In genomic region chr11:18102841-18103240, GRCm38 (mm10) we compare ENCODE assay signal across 12 mouse cellular contexts.
"Had no signal": no experiment of that assay in that cellular context is flagged by ENCODE, and none has a peak within 500 bp of the region (broad histone marks: within the 10 kb centered on the region; RNA-seq: fewer than 3 reads in every experiment).

No protein-coding gene starts in this region.

- DNase-seq: liver, postnatal 0 days; lung, adult 2 months; lung, postnatal 14 days; lung, postnatal 36 days; retina, postnatal 1 day; right cerebral cortex, adult 18-20 months; right cerebral cortex, postnatal 25 days; right cerebral cortex, postnatal 4 days; spleen, adult 18-20 months; thymus, adult 18-20 months; thymus, postnatal 25 days; thymus, postnatal 4 days had no signal
